Mouse (Mus musculus) adrenal gland, postnatal 36 days (tissue): ENCODE results near the gene Pik3r1. TPM values are rescaled to one million over a fixed set of nuclear protein-coding genes. Genes with fewer than 3 reads are reported as not detected.

ENCODE experiments used
- DNase-seq, 2 experiments: peaks; one replicate each; pipeline ENCODE4 v3.0.0; 2021; ENCODE audit warnings: mixed read lengths in 1 of 2
- long read RNA-seq, 2 experiments: library from polyadenylated mRNA; stranded (forward); transcript quantifications; one replicate each; pipeline ENCODE4 v2.0.0; 2021; ENCODE audit warnings: borderline sequencing depth in 2 of 2
- total RNA-seq, 2 experiments: library from RNA; stranded (reverse); gene quantifications; 2 replicates each; pipeline ENCODE4 v1.2.3; 2021

Gene Pik3r1
- total RNA-seq = 100 to 1,000 TPM in 1 of 2 experiments, 10 to 100 TPM in 1; 86.3 to 152 TPM
- long read RNA-seq, experiment 1, full-length matches to known transcripts = 8 of 41 reads
- long read RNA-seq, experiment 1, partial matches to known transcripts = 3 of 41 reads
- long read RNA-seq, experiment 1, other reads (novel, unspliced or antisense) = 30 of 41 reads
- long read RNA-seq, experiment 2, partial matches to known transcripts = 0 of 5 reads
- long read RNA-seq, experiment 2, other reads (novel, unspliced or antisense) = 5 of 5 reads

GRCm38 (mm10) chr13:101767809-101768629 is at the start of gene Pik3r1:
TSS of gene Pik3r1 (minus strand) at chr13:101768217.
- peak; percentile 98 to 99 for DNase-seq

GRCm38 (mm10) chr13:101813267-101813900 is 45.4 kb upstream of the Pik3r1 start:
- DNase-seq = peak in 1 of 2 experiments; percentile 7

- no peak for DNase-seq
Observed at GRCm38 (mm10) chr13:101812341-101812740, 44.3 kb upstream of the Pik3r1 start.

- peak; percentile 17 to 56 for DNase-seq
Observed at GRCm38 (mm10) chr13:101811882-101812281, 43.9 kb upstream of the Pik3r1 start.

- DNase-seq = peak; percentile 50 to 68
Observed at GRCm38 (mm10) chr13:101810667-101811066, 42.6 kb upstream of the Pik3r1 start.

GRCm38 (mm10) chr13:101809796-101810195 is 41.8 kb upstream of the Pik3r1 start:
- peak; percentile 34 to 37 for DNase-seq

GRCm38 (mm10) chr13:101805559-101806091 is 37.6 kb upstream of the Pik3r1 start:
- DNase-seq = no peak

GRCm38 (mm10) chr13:101801372-101802186 is 33.6 kb upstream of the Pik3r1 start:
- peak; percentile 54 to 71 for DNase-seq

GRCm38 (mm10) chr13:101800833-101801371 is 32.9 kb upstream of the Pik3r1 start:
- DNase-seq = no peak

GRCm38 (mm10) chr13:101800021-101800596 is 32.1 kb upstream of the Pik3r1 start:
- no peak for DNase-seq

- no peak for DNase-seq
Observed at GRCm38 (mm10) chr13:101799318-101799717, 31.3 kb upstream of the Pik3r1 start.

- no peak for DNase-seq
Observed at GRCm38 (mm10) chr13:101798522-101798921, 30.5 kb upstream of the Pik3r1 start.

- DNase-seq = no peak
Observed at GRCm38 (mm10) chr13:101796983-101797382, 29.0 kb upstream of the Pik3r1 start.

GRCm38 (mm10) chr13:101785705-101786104 is 17.7 kb upstream of the Pik3r1 start:
- no peak for DNase-seq

- no peak for DNase-seq
Observed at GRCm38 (mm10) chr13:101784651-101785289, 16.8 kb upstream of the Pik3r1 start.

- DNase-seq = no peak
Observed at GRCm38 (mm10) chr13:101779011-101779410, 11.0 kb upstream of the Pik3r1 start.

- no peak for DNase-seq
Observed at GRCm38 (mm10) chr13:101777851-101778250, 9.8 kb upstream of the Pik3r1 start.

GRCm38 (mm10) chr13:101771071-101771470 is 3.1 kb upstream of the Pik3r1 start:
- DNase-seq = no peak

GRCm38 (mm10) chr13:101769955-101770354 is 1.9 kb upstream of the Pik3r1 start:
- DNase-seq = no peak

GRCm38 (mm10) chr13:101768630-101768991 is 594 bp upstream of the Pik3r1 start:
- peak; percentile 89 to 91 for DNase-seq
